Mouse (Mus musculus): ENCODE data around the gene Bcl7c. TPM values are rescaled to one million over a fixed set of nuclear protein-coding genes. Genes with fewer than 3 reads are reported as not detected.
"Not testable (repeated sequence)": the region's sequence is repeated elsewhere in the genome, so short reads cannot be mapped to it uniquely, and the experiment has no call there.

The Bcl7c gene
- polyA plus RNA-seq, 1 experiment from 2014 or later: 41.7 TPM

DNA sequence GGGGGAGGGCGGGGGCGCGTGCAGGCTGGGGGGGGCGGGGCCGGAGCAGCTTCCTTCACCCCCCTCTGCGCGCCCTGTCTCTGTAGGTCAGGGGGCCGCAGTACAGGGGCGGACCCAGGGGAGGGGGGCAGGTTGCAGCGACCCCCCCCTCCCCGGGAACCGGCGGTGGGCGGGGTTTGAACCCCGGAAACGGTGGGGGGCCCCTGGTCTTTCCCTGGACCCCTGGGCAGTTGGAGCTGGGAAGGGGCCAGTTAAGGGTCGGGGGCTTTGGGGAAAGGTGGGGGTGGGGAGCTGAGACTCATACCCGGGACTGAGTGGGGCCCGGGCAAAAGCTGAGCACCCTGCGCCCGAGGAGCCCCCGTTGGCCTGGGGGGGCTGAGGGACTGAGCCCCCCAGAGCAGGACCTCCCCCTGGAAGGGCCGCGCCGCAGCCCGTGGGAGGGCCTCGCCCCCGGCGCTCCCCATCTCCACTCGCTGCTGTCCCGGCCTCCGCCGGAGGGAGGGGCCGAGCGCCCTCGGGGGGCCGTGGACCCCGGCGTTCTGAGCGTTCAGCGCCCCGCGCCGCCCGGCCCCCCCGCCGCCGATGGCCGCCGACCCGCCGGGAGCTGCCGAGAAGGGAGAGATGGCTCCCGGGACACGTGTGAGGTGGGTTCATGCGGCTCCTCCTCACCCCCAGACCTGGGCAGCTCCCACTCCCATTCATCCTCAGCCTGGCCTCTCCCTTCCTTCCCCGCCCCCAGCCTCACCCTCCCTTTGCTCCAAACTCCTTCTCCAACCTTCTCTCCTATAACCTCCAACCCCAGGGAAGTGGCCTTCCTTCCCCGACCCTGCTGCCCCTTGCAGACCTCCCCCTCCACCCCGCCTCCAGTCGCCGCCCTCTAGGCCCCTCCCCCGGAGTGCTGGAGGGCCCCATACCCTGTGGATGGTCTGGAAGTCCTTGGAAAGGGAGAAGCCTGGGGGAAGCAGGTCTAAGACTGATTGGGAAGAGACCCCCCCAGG is 38.1 kb upstream of the Bcl7c start:
- peak overlapping the region; percentile 87 for H3K4me3 ChIP-seq (ENCODE audit: low read depth, low read length)
- H3K9ac ChIP-seq (ENCODE audit: low read depth, low read length): peak overlapping the region; percentile 98
- H3K27ac ChIP-seq (ENCODE audit: low read length): peak overlapping the region; percentile 86
- no peaks in the 10 kb centered on the region for H3K9me3 ChIP-seq (replicated peaks; ENCODE audit: control insufficient read depth, low read length, poor library complexity, severe bottlenecking)
- H3K27me3 ChIP-seq (ENCODE audit: control insufficient read depth, insufficient read depth, low read depth, low read length): no peaks in the 10 kb centered on the region
- 1% methylated on average over 30 of the region's 62 CpGs for WGBS
- H3K4me1 ChIP-seq (ENCODE audit: control insufficient read depth, insufficient read depth, low read length): peaks cover 17% of the 10 kb centered on the region
- peaks cover 21% of the 10 kb centered on the region for H3K36me3 ChIP-seq (ENCODE audit: control insufficient read depth, insufficient read depth, low read length)
- peak overlapping the region; percentile 91 for H3K4me2 ChIP-seq (ENCODE audit: low read length)
- no peak for ATAC-seq

DNA sequence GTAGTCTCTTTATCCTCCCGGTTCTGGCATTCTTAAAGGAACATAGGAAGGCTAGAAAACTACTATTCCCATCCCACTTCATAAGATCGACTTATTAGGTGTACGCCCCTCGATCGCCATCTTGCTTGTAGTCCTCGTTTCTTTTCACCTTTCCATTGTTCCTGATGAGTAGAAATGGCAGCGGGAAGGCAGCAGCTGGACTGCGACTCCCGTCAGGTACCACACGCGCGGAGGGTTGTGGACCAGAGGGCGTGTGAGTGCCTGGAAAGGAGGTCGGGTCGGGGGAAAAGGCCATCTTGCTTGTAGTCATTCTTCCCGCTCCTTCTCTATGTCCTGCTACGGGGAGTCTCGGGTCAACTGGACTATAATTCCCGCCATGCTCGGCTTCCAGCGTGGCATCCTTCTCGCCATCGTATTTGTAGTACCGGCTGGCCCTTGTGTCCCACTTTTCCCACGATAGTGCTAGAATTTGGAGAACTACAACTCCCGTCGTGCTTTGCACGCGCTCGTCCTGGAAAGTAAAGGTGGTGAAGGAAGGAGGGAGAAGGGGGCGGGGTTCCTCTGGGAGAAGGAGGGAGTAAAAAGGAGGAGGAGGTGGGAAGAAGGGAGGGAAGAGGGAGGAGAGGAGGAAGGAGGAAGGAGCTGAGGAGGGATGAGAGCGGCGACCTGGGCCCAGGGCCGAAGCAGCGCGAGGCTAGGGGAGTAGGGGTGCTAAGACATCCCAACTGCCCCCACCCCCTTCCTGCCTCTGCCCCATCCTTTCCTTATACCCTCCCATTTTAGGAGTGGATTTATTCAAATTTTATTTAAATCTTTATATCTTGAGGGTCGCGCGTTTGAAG is 37.1 kb upstream of the Bcl7c start:
- Histone ChIP-seq H3K4me3 (ENCODE audit: low read depth, low read length) (peak overlapping the region; percentile 87), H3K36me3 (ENCODE audit: control insufficient read depth, insufficient read depth, low read length) (peaks cover 12% of the 10 kb centered on the region), H3K27me3 (ENCODE audit: control insufficient read depth, insufficient read depth, low read depth, low read length) (no peaks in the 10 kb centered on the region), H3K27ac (ENCODE audit: low read length) (peak overlapping the region; percentile 86), H3K4me2 (ENCODE audit: low read length) (peak overlapping the region; percentile 91), H3K4me1 (ENCODE audit: control insufficient read depth, insufficient read depth, low read length) (peaks cover 17% of the 10 kb centered on the region), H3K9ac (ENCODE audit: low read depth, low read length) (peak overlapping the region; percentile 98), H3K9me3 (replicated peaks; ENCODE audit: control insufficient read depth, low read length, poor library complexity, severe bottlenecking) (no peaks in the 10 kb centered on the region)
- peak; percentile 93 for ATAC-seq
- WGBS: under 1% methylated on average over 38 of the region's 39 CpGs

DNA sequence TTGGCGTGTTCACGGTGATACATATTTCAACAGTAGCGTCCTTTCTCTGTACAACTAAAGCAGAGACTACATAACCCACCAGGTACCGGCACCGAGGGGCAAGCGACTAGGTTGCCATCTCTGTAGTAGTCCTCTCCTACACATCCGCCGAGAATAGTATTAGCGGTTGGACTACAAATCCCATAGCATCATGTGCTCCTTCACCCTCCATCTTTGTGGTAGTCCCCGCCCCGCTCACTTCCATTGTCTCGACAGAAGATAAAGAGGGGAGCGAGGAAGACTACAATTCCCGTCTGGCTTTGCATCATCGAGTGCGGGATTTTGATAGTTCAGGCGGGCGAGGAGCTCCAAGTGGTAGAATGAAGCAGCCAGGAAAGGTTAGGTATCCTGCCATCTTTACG is 36.5 kb upstream of the Bcl7c start:
- H3K4me2 ChIP-seq (ENCODE audit: low read length): peak overlapping the region; percentile 63
- peak overlapping the region; percentile 42; the same call in 1 of the 2 replicates for H3K9ac ChIP-seq (ENCODE audit: low read depth, low read length)
- H3K27me3 ChIP-seq (ENCODE audit: control insufficient read depth, insufficient read depth, low read depth, low read length): no peaks in the 10 kb centered on the region
- H3K27ac ChIP-seq (ENCODE audit: low read length): peak overlapping the region; percentile 77
- peaks cover 11% of the 10 kb centered on the region; the same call in 1 of the 2 replicates for H3K36me3 ChIP-seq (ENCODE audit: control insufficient read depth, insufficient read depth, low read length)
- H3K4me1 ChIP-seq (ENCODE audit: control insufficient read depth, insufficient read depth, low read length): peaks cover 17% of the 10 kb centered on the region
- peak overlapping the region; percentile 87 for H3K4me3 ChIP-seq (ENCODE audit: low read depth, low read length)
- H3K9me3 ChIP-seq (replicated peaks; ENCODE audit: control insufficient read depth, low read length, poor library complexity, severe bottlenecking): no peaks in the 10 kb centered on the region
- under 1% methylated on average over 19 of the region's 19 CpGs for WGBS
- peak; percentile 94 for ATAC-seq

DNA sequence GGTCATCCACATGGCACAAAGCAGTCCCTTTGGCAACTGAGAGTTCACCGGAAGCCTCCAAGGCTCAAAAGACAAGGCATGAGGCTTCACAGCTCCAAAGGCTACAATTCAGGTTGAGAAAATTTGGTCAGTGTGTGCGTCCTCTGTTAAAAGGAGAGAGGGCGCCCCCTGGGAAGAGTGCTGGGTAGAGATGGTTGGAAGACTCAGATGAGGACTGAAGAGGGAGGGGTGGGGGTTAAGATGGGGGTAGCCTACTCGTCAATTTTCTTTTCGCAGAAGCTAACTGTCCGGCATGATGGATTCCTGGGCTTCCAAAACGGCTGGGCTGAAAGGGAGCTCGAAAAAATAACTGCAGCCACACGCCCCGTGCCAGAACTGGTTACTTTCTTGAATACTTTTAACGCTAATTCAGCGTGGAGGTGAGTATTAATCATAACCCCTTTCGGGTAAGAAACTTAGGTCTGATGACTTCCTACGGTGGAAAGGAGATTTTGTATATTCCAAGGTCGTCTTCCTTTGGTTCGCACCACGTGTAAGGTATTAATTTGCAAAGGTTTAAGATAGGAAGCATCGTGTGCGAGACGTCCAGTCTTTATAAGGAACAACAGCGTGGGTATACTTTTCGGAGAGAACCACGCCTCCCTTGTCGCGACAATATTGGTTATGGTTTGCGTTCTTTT is 35.8 kb upstream of the Bcl7c start, which contains the start of gene Fbxl19:
Gene Fbxl19, plus strand, starts transcription at position 178 of the 680 bp plus-strand sequence.
- H3K4me1 ChIP-seq (ENCODE audit: control insufficient read depth, insufficient read depth, low read length): peaks cover 17% of the 10 kb centered on the region
- peaks cover 4% of the 10 kb centered on the region; the same call in 1 of the 2 replicates for H3K36me3 ChIP-seq (ENCODE audit: control insufficient read depth, insufficient read depth, low read length)
- ATAC-seq: no peak
- under 1% methylated on average over 26 of the region's 26 CpGs for WGBS
- H3K27ac ChIP-seq (ENCODE audit: low read length): peak within 1 kb of the TSS; percentile 77
- no peaks in the 10 kb centered on the region for H3K9me3 ChIP-seq (replicated peaks; ENCODE audit: control insufficient read depth, low read length, poor library complexity, severe bottlenecking)
- no peaks in the 10 kb centered on the region for H3K27me3 ChIP-seq (ENCODE audit: control insufficient read depth, insufficient read depth, low read depth, low read length)
- peak within 1 kb of the TSS; percentile 42; the same call in 1 of the 2 replicates for H3K9ac ChIP-seq (ENCODE audit: low read depth, low read length)
- peak within 1 kb of the TSS; percentile 87 for H3K4me3 ChIP-seq (ENCODE audit: low read depth, low read length)
- peak within 1 kb of the TSS; percentile 63 for H3K4me2 ChIP-seq (ENCODE audit: low read length)

DNA sequence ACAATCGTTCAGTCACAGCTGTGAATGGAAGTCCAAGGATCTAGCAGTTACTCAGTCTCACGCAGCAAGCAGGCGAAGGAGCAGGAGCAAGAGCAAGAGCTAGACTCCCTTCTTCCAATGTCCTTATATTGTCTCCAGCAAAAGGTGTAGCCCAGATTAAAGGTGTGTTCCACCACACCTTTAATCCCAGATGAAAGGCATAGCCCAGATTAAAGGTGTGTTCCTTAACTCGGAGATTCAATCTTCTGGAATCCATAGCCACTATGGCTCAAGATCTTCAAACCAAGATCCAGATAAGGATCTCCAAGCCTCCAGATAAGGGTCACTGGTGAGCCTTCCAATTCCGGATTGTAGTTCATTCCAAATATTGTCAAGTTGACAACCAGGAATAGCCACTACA is 23.3 kb upstream of the Bcl7c start, which contains the start of gene Ctf2:
Gene Ctf2, minus strand, starts transcription at position 101 of the 400 bp plus-strand sequence.
- not testable (repeated sequence) for H3K4me3 ChIP-seq (ENCODE audit: low read depth, low read length); H3K9ac ChIP-seq (ENCODE audit: low read depth, low read length); ATAC-seq; H3K4me1 ChIP-seq (ENCODE audit: control insufficient read depth, insufficient read depth, low read length); H3K9me3 ChIP-seq (replicated peaks; ENCODE audit: control insufficient read depth, low read length, poor library complexity, severe bottlenecking); H3K27me3 ChIP-seq (ENCODE audit: control insufficient read depth, insufficient read depth, low read depth, low read length); H3K36me3 ChIP-seq (ENCODE audit: control insufficient read depth, insufficient read depth, low read length); H3K4me2 ChIP-seq (ENCODE audit: low read length); H3K27ac ChIP-seq (ENCODE audit: low read length)
- no CpG with 5 or more reads among the region's 5 CpGs for whole genome bisulfite sequencing

DNA sequence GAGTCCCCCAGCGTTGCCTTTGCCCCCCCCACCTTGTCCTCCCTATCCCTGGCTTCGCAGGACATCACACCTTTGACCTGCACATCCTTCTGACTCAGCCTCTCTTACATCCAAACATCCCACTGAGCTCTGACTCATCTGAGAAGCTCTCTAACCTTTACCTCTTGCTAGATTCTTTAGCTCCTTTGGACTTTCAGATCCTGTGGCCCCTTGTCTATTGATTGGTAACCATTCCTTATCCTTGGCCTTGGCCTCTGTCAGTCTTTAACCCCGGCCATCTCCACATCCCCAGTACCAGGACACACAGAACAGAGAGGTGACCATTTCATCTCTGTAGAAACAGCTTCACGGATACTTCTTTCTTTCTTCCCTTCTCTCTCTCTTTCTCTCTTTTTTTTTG is 21.4 kb upstream of the Bcl7c start:
- Histone ChIP-seq H3K27me3 (ENCODE audit: control insufficient read depth, insufficient read depth, low read depth, low read length) (no peaks in the 10 kb centered on the region), H3K4me2 (ENCODE audit: low read length) (no peak overlapping the region), H3K36me3 (ENCODE audit: control insufficient read depth, insufficient read depth, low read length) (no peaks in the 10 kb centered on the region), H3K4me3 (ENCODE audit: low read depth, low read length) (no peak overlapping the region), H3K4me1 (ENCODE audit: control insufficient read depth, insufficient read depth, low read length) (no peaks in the 10 kb centered on the region), H3K27ac (ENCODE audit: low read length) (no peak overlapping the region), H3K9me3 (replicated peaks; ENCODE audit: control insufficient read depth, low read length, poor library complexity, severe bottlenecking) (no peaks in the 10 kb centered on the region), H3K9ac (ENCODE audit: low read depth, low read length) (no peak overlapping the region)
- no peak for ATAC-seq
- 64% methylated on average over 4 of the region's 4 CpGs for WGBS

DNA sequence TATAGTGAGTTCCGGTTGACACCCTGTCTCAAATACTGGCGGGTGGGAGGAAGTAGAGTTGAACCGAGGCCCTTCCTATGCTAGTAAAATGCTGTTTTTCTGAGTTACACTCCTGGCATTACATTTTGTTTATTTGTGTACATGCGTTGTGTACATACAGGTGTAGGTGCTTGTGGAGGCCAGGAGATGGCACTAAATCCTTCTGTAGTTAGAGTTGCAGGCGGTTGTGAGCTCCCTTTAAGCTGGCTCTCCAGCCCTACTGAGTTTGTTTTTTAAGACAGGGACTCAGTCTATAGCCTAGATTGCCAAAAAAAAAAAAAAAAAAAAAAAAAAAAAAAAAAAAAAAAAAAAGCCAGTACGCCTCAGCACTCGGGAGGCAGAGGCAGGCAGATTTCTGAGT is 19.2 kb upstream of the Bcl7c start:
- H3K4me1 ChIP-seq (ENCODE audit: control insufficient read depth, insufficient read depth, low read length): no peaks in the 10 kb centered on the region
- no peaks in the 10 kb centered on the region for H3K27me3 ChIP-seq (ENCODE audit: control insufficient read depth, insufficient read depth, low read depth, low read length)
- H3K36me3 ChIP-seq (ENCODE audit: control insufficient read depth, insufficient read depth, low read length): no peaks in the 10 kb centered on the region
- no peak for ATAC-seq
- H3K9me3 ChIP-seq (replicated peaks; ENCODE audit: control insufficient read depth, low read length, poor library complexity, severe bottlenecking): no peaks in the 10 kb centered on the region
- no peak overlapping the region for H3K4me2 ChIP-seq (ENCODE audit: low read length)
- H3K9ac ChIP-seq (ENCODE audit: low read depth, low read length): no peak overlapping the region
- WGBS: 84% methylated on average over 7 of the region's 7 CpGs
- no peak overlapping the region for H3K4me3 ChIP-seq (ENCODE audit: low read depth, low read length)
- no peak overlapping the region for H3K27ac ChIP-seq (ENCODE audit: low read length)

DNA sequence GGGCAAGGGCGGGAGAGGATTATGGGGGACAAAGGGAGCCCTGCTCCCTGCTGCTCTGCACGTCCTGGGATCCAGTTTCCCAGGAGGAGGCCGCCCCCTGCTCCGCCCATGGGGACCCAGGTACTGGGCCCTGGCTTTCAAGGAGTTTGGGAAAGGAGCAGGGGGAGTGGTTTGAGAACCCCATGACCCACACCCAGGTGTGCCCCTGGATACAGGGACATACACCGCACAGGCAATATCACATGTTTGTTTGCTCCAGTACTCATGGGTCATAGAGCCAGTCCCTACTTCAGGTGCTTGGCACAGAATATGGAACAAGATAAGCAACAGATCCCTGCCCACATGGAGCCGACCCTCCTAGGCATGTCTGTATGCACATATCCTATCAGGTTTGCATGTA is 17.2 kb upstream of the Bcl7c start:
- no peaks in the 10 kb centered on the region for H3K9me3 ChIP-seq (replicated peaks; ENCODE audit: control insufficient read depth, low read length, poor library complexity, severe bottlenecking)
- no peaks in the 10 kb centered on the region for H3K36me3 ChIP-seq (ENCODE audit: control insufficient read depth, insufficient read depth, low read length)
- no peak overlapping the region for H3K27ac ChIP-seq (ENCODE audit: low read length)
- no peak overlapping the region for H3K4me3 ChIP-seq (ENCODE audit: low read depth, low read length)
- ATAC-seq: no peak
- H3K4me1 ChIP-seq (ENCODE audit: control insufficient read depth, insufficient read depth, low read length): no peaks in the 10 kb centered on the region
- WGBS: 42% methylated on average over 6 of the region's 6 CpGs
- no peak overlapping the region for H3K9ac ChIP-seq (ENCODE audit: low read depth, low read length)
- H3K4me2 ChIP-seq (ENCODE audit: low read length): no peak overlapping the region
- H3K27me3 ChIP-seq (ENCODE audit: control insufficient read depth, insufficient read depth, low read depth, low read length): no peaks in the 10 kb centered on the region

Measured in midbrain, embryonic 16.5 days (tissue).